Mouse (Mus musculus) urinary bladder, adult 18-20 months (tissue): ENCODE measurements around the gene R3hdm2.

Experiments used
- DNase-seq, 2 experiments: peaks; one replicate each; pipeline ENCODE4 v3.0.0; 2022; ENCODE audit warnings: low spot score in 2 of 2, mixed read lengths in 2 of 2

Gene R3hdm2

GRCm38 (mm10) chr10:127380251-127380691 is at the start of gene R3hdm2:
R3hdm2 (plus strand) TSS chr10:127380327.
- DNase-seq, result peak; percentile 73 to 84

- DNase-seq, result no peak
These were observed 47.8 kb upstream of the R3hdm2 start for GRCm38 (mm10) chr10:127332211-127332874.

GRCm38 (mm10) chr10:127333152-127333551 is 47.0 kb upstream of the R3hdm2 start:
- DNase-seq, result no peak

GRCm38 (mm10) chr10:127335271-127335670 is 44.9 kb upstream of the R3hdm2 start:
- DNase-seq, result no peak

- no peak for DNase-seq
These were observed 43.2 kb upstream of the R3hdm2 start for GRCm38 (mm10) chr10:127336952-127337351.

- no peak for DNase-seq
These were observed 42.5 kb upstream of the R3hdm2 start for GRCm38 (mm10) chr10:127337536-127338099.

- peak; percentile 57 to 78 for DNase-seq
These were observed 41.0 kb upstream of the R3hdm2 start for GRCm38 (mm10) chr10:127338930-127339682.

- DNase-seq, result no peak
These were observed 40.2 kb upstream of the R3hdm2 start for GRCm38 (mm10) chr10:127339683-127340576.

GRCm38 (mm10) chr10:127340577-127341359 is 39.4 kb upstream of the R3hdm2 start:
- DNase-seq, result no peak

GRCm38 (mm10) chr10:127341360-127341690 is 38.8 kb upstream of the R3hdm2 start:
- DNase-seq, result no peak

- DNase-seq, result peak; percentile 74 to 83
These were observed 38.1 kb upstream of the R3hdm2 start, which contains the start of gene Gli1 for GRCm38 (mm10) chr10:127341891-127342639. Gli1 (minus strand) TSS chr10:127341974.

- no peak for DNase-seq
These were observed 37.1 kb upstream of the R3hdm2 start for GRCm38 (mm10) chr10:127343029-127343428.

GRCm38 (mm10) chr10:127346173-127346572 is 34.0 kb upstream of the R3hdm2 start:
- DNase-seq, result no peak

- no peak for DNase-seq
These were observed 31.2 kb upstream of the R3hdm2 start for GRCm38 (mm10) chr10:127348957-127349356.

GRCm38 (mm10) chr10:127349810-127350209 is 30.3 kb upstream of the R3hdm2 start:
- no peak for DNase-seq

GRCm38 (mm10) chr10:127350594-127351284 is 29.4 kb upstream of the R3hdm2 start:
- peak in 1 of 2 experiments; percentile 45 for DNase-seq

- DNase-seq, result no peak
These were observed 28.9 kb upstream of the R3hdm2 start for GRCm38 (mm10) chr10:127351285-127351595.

GRCm38 (mm10) chr10:127351719-127352118 is 28.4 kb upstream of the R3hdm2 start:
- DNase-seq, result no peak

GRCm38 (mm10) chr10:127352187-127352586 is 27.9 kb upstream of the R3hdm2 start:
- no peak for DNase-seq

GRCm38 (mm10) chr10:127352766-127353165 is 27.4 kb upstream of the R3hdm2 start:
- DNase-seq, result no peak
